In genomic region chr6:119477686-119478310, GRCm38 (mm10) we compare ENCODE assay signal across 10 mouse cellular contexts. TPM values are rescaled to one million over a fixed set of nuclear protein-coding genes. Genes with fewer than 3 reads are reported as not detected.
DNase-seq lines count a peak whose midpoint lies in the region; ATAC-seq and TF ChIP-seq lines count a peak whose summit lies in the region.
"Had no signal": no experiment of that assay in that cellular context is flagged by ENCODE, and none has a peak within 500 bp of the region (broad histone marks: within the 10 kb centered on the region; RNA-seq: fewer than 3 reads in every experiment).

No protein-coding gene starts in this region.

- no peak for TF ChIP-seq POLR2A in limb, embryonic 14.5 days (IDR thresholded peaks at IDR 0.05; ENCODE audit: borderline replicate concordance, extremely low read depth, insufficient read depth, insufficient read length)

- peak overlapping the region; percentile 100; the same call in 1 of the 2 replicates for H3K4me2 ChIP-seq in forebrain, embryonic 14.5 days (ENCODE audit: low read length)
- H3K4me2 ChIP-seq in forebrain, embryonic 11.5 days (ENCODE audit: low read depth, low read length, severe bottlenecking): no peak overlapping the region
- H3K4me2 ChIP-seq in kidney, embryonic 15.5 days: peak overlapping the region; percentile 98
- H3K4me2 ChIP-seq in limb, embryonic 14.5 days (replicated peaks; ENCODE audit: low read depth, low read length, severe bottlenecking): peak overlapping the region; percentile 56; the same call in 1 of the 2 replicates

- no peak for DNase-seq in forebrain, embryonic 14.5 days (ENCODE audit: low spot score)
- no peak for DNase-seq in forebrain, embryonic 11.5 days (ENCODE audit: low spot score)
- DNase-seq in kidney, postnatal 10 days: no peak
- DNase-seq in Muller cell, postnatal 12 days (ENCODE audit: inconsistent ontology term): peak; percentile 31
- peak; percentile 32 for DNase-seq in limb, embryonic 14.5 days (ENCODE audit: low spot score)
- no peak for DNase-seq in right cerebral cortex, adult 2 months (ENCODE audit: low spot score in 2 of 2)
- no peak for DNase-seq in gastrocnemius, postnatal 25 days
- DNase-seq: cerebellum, adult 11 months had no signal

- H3K27me3 ChIP-seq in forebrain, embryonic 14.5 days (replicated peaks; ENCODE audit: control insufficient read depth, insufficient read depth, low read length): no peaks in the 10 kb centered on the region
- H3K27me3 ChIP-seq in forebrain, embryonic 11.5 days (ENCODE audit: control insufficient read depth, insufficient read depth, low read length): no peaks in the 10 kb centered on the region
- no peaks in the 10 kb centered on the region for H3K27me3 ChIP-seq in kidney, embryonic 15.5 days
- H3K27me3 ChIP-seq in limb, embryonic 14.5 days (ENCODE audit: control insufficient read depth, insufficient read depth, low read length): no peaks in the 10 kb centered on the region
- H3K27me3 ChIP-seq: forebrain, embryonic 12.5 days had no signal

- no peak overlapping the region for H3K9ac ChIP-seq in forebrain, embryonic 14.5 days (ENCODE audit: low read length)
- H3K9ac ChIP-seq in forebrain, embryonic 11.5 days (ENCODE audit: low read length): no peak overlapping the region
- no peak overlapping the region for H3K9ac ChIP-seq in kidney, embryonic 15.5 days
- no peak overlapping the region for H3K9ac ChIP-seq in limb, embryonic 14.5 days (ENCODE audit: low read depth, low read length, severe bottlenecking)

- H3K4me1 ChIP-seq in forebrain, embryonic 14.5 days (ENCODE audit: control insufficient read depth, insufficient read depth, low read length): peaks cover 14% of the 10 kb centered on the region
- H3K4me1 ChIP-seq in forebrain, embryonic 11.5 days (replicated peaks; ENCODE audit: control insufficient read depth, insufficient read depth, low read length): peaks cover 3% of the 10 kb centered on the region; the same call in 1 of the 2 replicates
- peaks cover 42% of the 10 kb centered on the region for H3K4me1 ChIP-seq in kidney, embryonic 15.5 days
- peaks cover 24% of the 10 kb centered on the region for H3K4me1 ChIP-seq in limb, embryonic 14.5 days (ENCODE audit: control insufficient read depth, insufficient read depth, low read length)

- peaks cover 7% of the 10 kb centered on the region for H3K36me3 ChIP-seq in forebrain, embryonic 14.5 days (ENCODE audit: control insufficient read depth, insufficient read depth, low read length)
- H3K36me3 ChIP-seq in forebrain, embryonic 11.5 days (ENCODE audit: control insufficient read depth, insufficient read depth, low read length): no peaks in the 10 kb centered on the region
- H3K36me3 ChIP-seq in kidney, embryonic 15.5 days: 0 out of 2 replicates have a peak, but pooled peaks cover 9% of the 10 kb centered on the region
- peaks cover 7% of the 10 kb centered on the region; the same call in 1 of the 2 replicates for H3K36me3 ChIP-seq in limb, embryonic 14.5 days (ENCODE audit: control insufficient read depth, insufficient read depth, low read length)
- H3K36me3 ChIP-seq: forebrain, embryonic 12.5 days had no signal

- no peaks in the 10 kb centered on the region for H3K9me3 ChIP-seq in forebrain, embryonic 14.5 days (replicated peaks; ENCODE audit: control insufficient read depth, low read length)
- H3K9me3 ChIP-seq in forebrain, embryonic 11.5 days (ENCODE audit: control insufficient read depth, low read length): no peaks in the 10 kb centered on the region
- H3K9me3 ChIP-seq in kidney, embryonic 15.5 days (replicated peaks): no peaks in the 10 kb centered on the region
- H3K9me3 ChIP-seq in limb, embryonic 14.5 days (ENCODE audit: control insufficient read depth, low read length): no peaks in the 10 kb centered on the region
- H3K9me3 ChIP-seq: forebrain, embryonic 12.5 days had no signal

- no peak for ATAC-seq in forebrain, embryonic 14.5 days
- ATAC-seq in forebrain, embryonic 11.5 days (replicated peaks; ENCODE audit: low FRiP score): no peak
- no peak for ATAC-seq in kidney, embryonic 15.5 days (replicated peaks; ENCODE audit: low FRiP score)
- ATAC-seq in limb, embryonic 14.5 days (ENCODE audit: low FRiP score, low read depth): 0 out of 2 replicates have a peak, but pooled peaks have one; percentile 0

- H3K4me3 ChIP-seq in forebrain, embryonic 14.5 days (ENCODE audit: low read depth, low read length): no peak overlapping the region
- H3K4me3 ChIP-seq in forebrain, embryonic 11.5 days (ENCODE audit: low read depth, low read length): no peak overlapping the region
- H3K4me3 ChIP-seq in kidney, embryonic 15.5 days (replicated peaks): no peak overlapping the region
- H3K4me3 ChIP-seq in limb, embryonic 14.5 days (replicated peaks; ENCODE audit: low read length): no peak overlapping the region

- H3K27ac ChIP-seq in forebrain, embryonic 14.5 days (ENCODE audit: low read depth, low read length): no peak overlapping the region
- H3K27ac ChIP-seq in forebrain, embryonic 11.5 days (ENCODE audit: low read depth, low read length): no peak overlapping the region
- H3K27ac ChIP-seq in kidney, embryonic 15.5 days: peak overlapping the region; percentile 99; the same call in 1 of the 2 replicates
- peak overlapping the region; percentile 98; the same call in 1 of the 2 replicates for H3K27ac ChIP-seq in limb, embryonic 14.5 days (replicated peaks; ENCODE audit: low read depth, low read length)

- WGBS in forebrain, embryonic 14.5 days: 56% methylated on average over 13 of the region's 13 CpGs
- WGBS in forebrain, embryonic 11.5 days: 65% methylated on average over 13 of the region's 13 CpGs
- 22% methylated on average over 13 of the region's 13 CpGs for WGBS in kidney, embryonic 15.5 days
- WGBS in limb, embryonic 14.5 days: 24% methylated on average over 13 of the region's 13 CpGs

RNA-seq across cellular contexts. Expression of gene Fbxl14, which starts 1.7 kb away (rescaled TPM):
- polyA plus RNA-seq in forebrain, embryonic 14.5 days (2014; fragmentation: Nextera tagmentation; extraction: Ambion mirVana): 6.8 and 7.6 TPM in 2 replicates
- 5.6 and 6.3 TPM in 2 replicates for polyA plus RNA-seq in forebrain, embryonic 11.5 days (2014; fragmentation: Nextera tagmentation; extraction: Ambion mirVana)
- 5.0 and 6.1 TPM in 2 replicates for polyA plus RNA-seq in kidney, embryonic 15.5 days (2015; fragmentation: Nextera tagmentation; extraction: Ambion mirVana)
- 39.1 and 56.2 TPM in 2 replicates for polyA plus RNA-seq in limb, embryonic 14.5 days (2012; rRNA removed)
- 5.2 and 6.4 TPM in 2 replicates for polyA plus RNA-seq in limb, embryonic 14.5 days (2014; fragmentation: Nextera tagmentation; extraction: Ambion mirVana)
- total RNA-seq in gastrocnemius, postnatal 25 days (2021): 10 to 100 TPM in 1 of 2 experiments, 1 to 10 TPM in 1; 9.1 to 10.3 TPM

Comparison
In these comparisons a context has a peak if more than half of its experiments do, and no peak if none do; other contexts are left out.
1. DNase-seq: peak in Muller cell, postnatal 12 days (single experiment) and limb, embryonic 14.5 days (single experiment); none in forebrain, embryonic 14.5 days (single experiment), forebrain, embryonic 11.5 days (single experiment), kidney, postnatal 10 days (single experiment), right cerebral cortex, adult 2 months (0 of 2) and gastrocnemius, postnatal 25 days (single experiment).
2. H3K27ac ChIP-seq: peak in kidney, embryonic 15.5 days (single experiment) and limb, embryonic 14.5 days (single experiment); none in forebrain, embryonic 14.5 days (single experiment) and forebrain, embryonic 11.5 days (single experiment).